Mouse (Mus musculus) central nervous system, embryonic 11.5 days (tissue): Measurements from ENCODE around the gene Clec2h. TPM values are rescaled to one million over a fixed set of nuclear protein-coding genes. Genes with fewer than 3 reads are reported as not detected.

Experiments
- polyA plus RNA-seq: library from polyadenylated mRNA; depleted of rRNA; stranded (reverse); fragments of >200 nt; gene quantifications from 2 replicates; pipeline ENCODE4 v1.2.3, GENCODE M21; 2012; rRNA removed

Clec2h gene
- not detected in 2 replicates for polyA plus RNA-seq

DNA sequence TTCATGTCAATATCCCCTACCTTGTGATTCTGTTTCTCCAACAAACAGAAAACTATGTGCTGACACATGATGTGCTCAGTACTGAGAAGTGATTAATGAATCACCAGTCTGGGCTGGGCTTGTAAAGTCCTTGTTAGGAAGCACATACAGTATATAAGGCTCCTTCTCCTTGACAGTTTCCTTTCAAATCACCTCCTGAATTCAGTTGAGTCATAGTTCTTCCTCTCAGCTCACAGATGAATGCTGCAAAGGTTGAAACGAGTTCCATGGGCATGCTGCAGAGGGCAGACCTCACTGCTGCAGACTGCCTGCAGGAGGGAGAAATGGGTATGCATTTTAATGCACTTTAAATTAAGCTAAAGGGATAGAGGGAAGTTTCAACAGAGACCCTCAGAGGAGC lies at the start of gene Clec2h:
Gene Clec2h (plus strand): TSS at position 180 of the 400 bp plus-strand sequence.

DNA sequence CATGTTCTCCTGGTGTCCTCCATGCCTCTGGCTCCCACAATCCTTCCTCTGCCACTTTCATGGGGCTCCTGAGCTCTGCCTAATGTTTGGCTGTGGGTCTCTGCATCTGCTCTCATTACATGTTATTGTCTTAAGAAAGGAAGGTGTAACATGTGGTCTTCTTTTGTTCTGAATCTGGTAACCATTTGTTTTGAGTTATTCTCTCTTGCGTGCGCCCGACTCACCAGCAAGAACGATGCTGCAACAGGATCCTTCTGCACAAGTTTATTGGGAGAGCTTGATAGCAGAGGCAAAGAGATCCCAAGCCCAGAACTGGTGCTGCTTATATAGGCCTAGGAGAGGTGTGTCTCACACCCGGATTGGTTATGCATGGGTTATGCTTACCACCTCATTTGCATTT lies 38.8 kb upstream of the Clec2h start, which contains the start of gene Klrb1a:
Gene Klrb1a (minus strand): TSS at position 101 of the 400 bp plus-strand sequence.

DNA sequence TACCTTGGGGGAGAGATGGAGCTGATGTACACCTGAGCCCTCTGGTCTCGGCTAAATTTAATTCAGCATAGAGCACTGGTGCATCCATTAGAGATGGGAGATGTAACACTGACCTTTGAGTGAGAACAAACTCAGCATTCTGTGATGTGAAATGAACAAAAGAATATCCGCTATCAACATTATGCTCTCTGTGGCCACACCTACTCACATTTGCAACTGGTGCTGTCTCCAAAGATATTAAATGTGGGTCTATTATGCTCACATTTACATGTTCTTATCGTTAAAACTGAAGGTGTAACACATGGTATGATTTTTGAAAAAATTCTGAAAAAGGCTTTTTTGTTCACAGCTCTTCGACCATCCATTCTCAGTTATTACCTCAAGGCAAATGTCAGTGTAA lies 60.8 kb downstream of the Clec2h start, which contains the start of gene Klrb1:
Gene Klrb1 (minus strand): TSS at position 101 of the 400 bp plus-strand sequence.

Other genes starting within 250 kb of the Clec2h start
- 24.8 and 32.7 TPM in 2 replicates for gene Itfg2, start 237.5 kb upstream of the Clec2h start, polyA plus RNA-seq
- 350 and 510 TPM in 2 replicates for gene Fkbp4, start 223.7 kb upstream of the Clec2h start, polyA plus RNA-seq
- gene Pzp, start 135.7 kb upstream of the Clec2h start, polyA plus RNA-seq = 0.75 and 2.4 TPM in 2 replicates
- gene A2ml1, start 80.8 kb upstream of the Clec2h start, polyA plus RNA-seq = not detected in 2 replicates
- not detected in 2 replicates for gene Klrb1a, start 38.9 kb upstream of the Clec2h start, polyA plus RNA-seq
- gene Klrb1, start 60.7 kb downstream of the Clec2h start, polyA plus RNA-seq = not detected in 2 replicates
- gene Klrb1c, start 126.8 kb downstream of the Clec2h start, polyA plus RNA-seq = 0.06 TPM in 2 replicates
- gene Gm44511, start 163.9 kb downstream of the Clec2h start, polyA plus RNA-seq = not detected in 2 replicates
- 0.04 TPM in 1 of 2 replicates, not detected in the other for gene Klrb1b, start 163.9 kb downstream of the Clec2h start, polyA plus RNA-seq
- gene Clec2i, start 225.2 kb downstream of the Clec2h start, polyA plus RNA-seq = 0.09 TPM in 1 of 2 replicates, not detected in the other
- 1.3 and 1.5 TPM in 2 replicates for gene BC035044, start 228.7 kb downstream of the Clec2h start, polyA plus RNA-seq